Mouse (Mus musculus): ENCODE measurements around the gene Sipa1l3.
A peak's percentile ranks its signal among the peaks of the same experiment; 100 is the strongest.

Gene Sipa1l3

DNA sequence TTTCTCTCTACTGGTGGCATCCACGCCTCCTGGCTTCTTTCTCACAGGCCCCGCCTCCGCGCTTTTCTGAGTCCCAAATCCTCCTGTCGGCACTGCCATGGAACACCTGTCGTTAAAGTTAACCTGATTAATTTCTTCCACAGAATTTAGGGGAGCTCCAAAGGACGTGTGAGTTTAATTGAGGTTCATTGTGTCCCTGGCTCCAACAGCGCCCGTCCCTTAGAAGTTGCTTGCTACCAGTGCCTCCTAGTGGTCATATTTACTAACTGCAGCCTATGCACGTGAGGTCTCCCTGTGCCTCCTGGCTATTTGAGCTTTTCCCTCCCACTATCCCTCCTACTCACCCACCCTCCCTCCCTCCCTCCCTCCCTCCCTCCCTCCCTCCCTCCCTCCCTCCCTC lies 221.4 kb downstream of the Sipa1l3 start:
- peak; percentile 77 for DNase-seq

DNA sequence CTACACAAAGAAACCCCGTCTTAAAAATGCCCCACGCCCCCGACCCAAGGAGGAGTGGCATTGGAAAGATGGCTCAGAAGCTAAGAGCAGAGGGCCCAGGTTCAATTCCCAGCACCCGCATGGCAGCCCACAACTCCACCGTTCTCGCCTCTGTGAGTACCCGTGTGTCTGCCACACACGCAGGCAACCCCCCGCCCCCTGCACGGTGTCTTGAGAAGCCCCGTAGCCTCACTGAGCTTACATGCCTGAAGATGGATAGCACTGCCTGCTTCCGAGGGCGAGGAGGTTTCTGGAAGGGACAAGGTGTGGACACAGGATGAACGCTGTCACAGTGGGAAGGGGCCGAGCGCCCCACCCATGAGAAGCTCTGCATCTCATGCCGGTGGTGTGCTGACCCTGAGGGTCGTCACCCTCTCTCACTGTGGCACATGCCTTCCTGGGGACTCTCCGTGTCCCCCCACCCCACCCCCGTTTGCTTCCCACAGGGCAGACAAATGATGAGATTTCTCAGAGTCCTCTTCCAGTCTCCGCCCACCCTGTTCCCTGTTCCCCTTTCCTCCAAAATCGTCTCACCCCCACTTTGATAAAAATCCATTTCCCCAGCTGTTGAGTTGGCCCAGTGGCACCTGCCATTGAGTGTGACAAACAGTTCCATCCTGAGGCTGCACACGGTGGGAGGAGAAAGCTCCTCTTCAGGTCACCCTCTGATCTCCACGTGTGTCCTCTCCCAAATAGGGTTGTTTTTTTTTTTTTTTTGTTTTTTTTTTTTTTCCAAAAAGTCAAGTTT lies 222.4 kb downstream of the Sipa1l3 start:
- DNase-seq, result no peak

DNA sequence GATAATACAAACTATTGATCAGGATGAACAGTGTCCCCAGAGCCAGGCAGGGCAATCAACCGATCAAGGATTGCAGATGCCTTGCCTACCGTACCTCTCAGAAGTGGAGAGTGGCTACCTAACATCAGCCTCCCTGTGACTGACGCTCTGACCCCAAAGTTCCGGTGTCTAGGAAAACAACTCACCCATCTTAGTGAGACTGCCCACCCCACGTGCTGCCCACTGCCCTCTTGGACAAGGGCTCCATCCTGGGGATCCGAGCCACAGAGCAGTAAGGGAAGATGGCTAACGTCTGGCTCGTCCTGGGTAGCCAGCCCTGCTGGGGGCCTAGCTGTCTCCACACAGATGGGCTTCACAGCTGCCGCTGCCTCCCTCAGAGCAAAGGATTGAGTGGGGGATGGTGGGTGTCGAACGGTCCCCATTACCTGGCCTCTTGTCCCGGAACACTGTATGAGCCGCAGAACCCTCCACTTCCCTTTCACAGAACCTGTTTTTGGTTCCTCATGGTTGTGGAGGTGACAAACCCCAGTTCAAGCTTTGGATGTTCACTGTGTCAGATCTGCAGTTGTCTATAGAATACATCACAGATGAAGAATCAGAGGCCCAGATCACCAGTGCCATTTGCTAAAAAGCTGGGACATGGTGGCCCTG lies 224.2 kb downstream of the Sipa1l3 start:
- no peak for DNase-seq

DNA sequence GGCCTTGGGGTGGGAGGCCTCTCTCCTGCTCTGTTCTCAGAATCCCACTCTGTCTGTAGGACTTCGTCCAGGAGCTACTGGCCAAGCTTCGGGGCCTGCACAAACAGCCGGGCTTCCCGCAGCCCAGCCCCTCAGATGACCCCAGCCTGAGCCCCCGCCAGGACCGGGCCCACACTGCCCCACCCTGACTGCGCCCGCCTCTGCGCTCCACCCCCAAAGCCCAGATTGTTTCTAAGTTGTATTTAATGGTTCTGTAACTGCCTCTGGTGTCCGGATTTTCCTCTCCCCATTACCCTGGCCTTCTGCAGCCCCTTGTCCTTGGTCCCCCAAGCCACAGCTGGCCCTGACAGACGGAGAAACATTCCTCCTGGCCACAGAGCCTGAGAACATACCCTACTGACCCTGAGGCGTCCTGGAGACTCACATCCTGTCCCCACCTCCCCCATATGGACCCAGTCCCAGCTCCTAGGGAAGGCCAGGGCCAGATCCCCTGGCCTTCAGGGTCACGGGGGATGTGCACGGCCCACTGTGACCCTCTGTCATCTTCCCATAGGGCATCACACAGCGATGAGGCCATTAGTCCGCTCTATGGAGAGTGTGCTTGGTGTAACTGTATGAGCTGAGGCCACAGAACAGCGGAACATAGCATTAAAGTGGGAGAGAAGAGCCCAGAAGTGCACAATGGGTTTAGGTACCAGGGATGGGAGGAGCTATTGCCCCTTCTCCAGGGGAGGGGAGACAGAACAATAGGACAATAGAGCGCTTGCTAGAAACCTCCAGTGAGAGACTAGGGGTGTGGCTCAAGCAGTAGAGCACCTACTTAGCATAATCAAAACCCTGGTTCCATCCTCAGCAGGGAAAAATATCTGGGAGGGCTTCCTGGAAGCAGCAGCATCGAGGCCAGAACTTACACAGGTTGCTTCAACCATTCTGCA lies 225.0 kb downstream of the Sipa1l3 start:
- DNase-seq, result no peak

DNA sequence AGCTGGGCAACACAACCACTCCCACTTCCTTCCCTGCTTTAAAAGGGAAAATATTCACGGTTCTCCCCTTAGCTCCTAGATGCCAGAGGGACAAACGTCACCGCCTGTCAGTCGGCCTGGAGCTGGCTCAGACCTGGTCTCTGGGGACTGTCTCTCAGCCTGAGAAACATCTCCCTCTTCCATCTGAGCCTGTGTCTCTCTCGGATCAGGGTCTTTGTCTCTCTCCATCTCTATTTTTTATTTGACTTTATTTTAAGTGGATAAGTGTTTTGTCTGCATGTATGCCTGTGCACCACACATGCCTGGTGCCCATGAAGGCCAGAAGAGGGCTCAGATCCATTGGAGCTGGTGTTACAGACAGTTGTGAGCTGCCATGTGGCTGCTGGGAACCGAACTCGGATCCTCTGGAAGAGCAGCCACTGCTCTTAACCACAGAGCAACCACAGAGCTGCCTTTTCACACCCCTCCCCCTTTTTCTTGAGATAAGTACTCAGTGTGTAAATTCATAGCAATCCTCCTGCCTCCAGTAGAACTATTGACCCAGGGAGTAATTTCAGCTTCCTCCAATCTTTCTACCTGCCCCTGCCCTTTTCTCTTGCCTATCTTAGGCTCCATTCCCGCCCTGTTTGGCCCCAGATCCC lies 225.9 kb downstream of the Sipa1l3 start:
- no peak for DNase-seq

DNA sequence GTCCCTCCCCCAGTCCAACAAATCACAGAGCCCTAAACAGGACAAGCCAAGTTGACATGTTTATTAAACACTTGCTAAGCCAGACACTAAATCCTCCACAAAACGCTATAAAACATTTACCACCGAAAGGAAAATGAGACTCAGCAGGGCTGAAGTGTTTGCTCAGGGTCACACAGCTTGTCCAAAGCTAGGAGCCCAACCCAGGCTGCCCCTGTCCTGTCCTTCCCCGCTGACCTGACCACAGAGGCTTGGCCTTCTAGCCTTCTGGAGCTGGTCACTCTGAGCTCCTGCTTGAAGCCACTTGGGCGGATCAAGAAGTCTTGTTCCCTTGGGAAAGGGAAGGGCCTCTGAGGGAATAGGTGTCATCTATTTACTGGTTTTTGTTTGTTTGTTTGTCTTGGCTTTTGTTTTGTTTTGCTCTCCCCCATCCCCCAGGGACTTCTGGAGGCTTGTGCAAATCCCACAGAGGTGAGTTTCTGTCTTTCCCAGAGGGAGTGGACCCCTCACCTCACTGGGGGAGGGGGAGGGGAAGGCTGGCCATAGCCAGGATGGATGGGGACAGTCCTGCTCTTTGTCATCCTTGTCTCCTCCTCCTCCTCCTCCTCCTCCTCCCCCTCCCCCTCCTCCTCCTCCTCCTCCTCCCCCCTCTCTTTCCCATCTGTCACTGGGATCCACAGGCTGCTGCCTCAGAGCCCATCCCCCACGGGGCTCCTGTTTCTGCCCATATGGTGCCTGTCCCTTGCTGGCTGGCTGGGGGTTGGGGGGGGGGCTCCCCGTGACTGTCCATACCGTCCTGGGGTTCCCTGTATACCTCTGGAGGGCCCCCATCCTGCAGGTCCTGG lies 226.6 kb downstream of the Sipa1l3 start:
- DNase-seq, result no peak

DNA sequence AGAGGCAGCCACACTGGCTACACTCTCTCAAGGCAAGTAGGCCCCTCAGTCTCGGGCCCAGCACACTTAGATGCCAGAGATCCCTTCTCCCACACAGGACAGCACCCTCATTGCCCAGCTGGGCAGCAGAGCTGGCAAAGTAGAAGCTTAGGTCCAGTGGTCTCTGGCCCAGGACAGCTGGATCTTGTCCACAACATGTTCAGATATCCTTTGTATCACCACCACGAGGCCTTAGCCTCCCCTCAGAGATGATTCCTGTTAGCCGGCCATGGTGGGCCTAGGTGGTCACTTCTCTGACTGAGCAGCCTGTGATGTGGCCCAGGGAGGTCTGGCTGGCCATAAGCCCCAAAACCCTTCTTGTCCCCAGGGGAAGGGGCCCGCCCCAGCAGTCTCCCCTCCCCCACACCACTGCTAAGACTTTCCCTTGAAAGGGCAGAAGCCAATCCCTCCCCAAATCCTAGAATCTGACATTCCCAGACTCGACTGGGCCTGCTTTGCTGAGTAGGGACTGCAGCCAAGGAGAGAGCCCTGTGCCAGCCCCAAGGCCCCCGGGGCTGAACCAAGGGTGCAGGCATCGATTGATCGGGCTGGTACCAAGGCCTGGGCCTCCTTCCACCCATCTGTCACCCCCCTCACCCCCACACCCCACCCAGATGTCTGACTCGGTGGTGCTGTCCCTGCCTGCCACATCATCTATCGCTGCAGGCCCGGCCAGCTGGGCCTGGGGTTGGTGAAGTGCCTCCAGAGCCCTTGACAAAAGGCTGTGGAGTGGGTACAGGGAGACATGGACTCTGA lies 227.6 kb downstream of the Sipa1l3 start:
- no peak for DNase-seq

DNA sequence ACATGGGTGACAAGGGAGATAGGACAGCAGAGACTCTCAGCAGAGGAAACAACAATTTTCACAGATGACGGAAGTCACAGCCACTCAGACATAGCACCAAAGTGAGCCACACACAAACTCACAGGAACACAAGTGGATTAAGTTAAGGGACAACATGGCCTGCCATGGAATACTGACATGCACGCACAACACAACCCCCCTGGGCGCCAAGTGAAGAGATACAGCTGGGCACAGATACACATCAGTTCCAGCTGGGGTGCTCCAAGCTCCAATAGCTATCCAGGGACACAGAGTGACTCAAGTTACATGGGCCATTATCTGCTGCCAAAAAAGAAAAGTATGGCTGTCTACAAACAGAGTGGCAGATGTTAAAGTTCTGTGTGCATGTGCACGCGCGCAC lies 228.6 kb downstream of the Sipa1l3 start:
- no peak for DNase-seq

DNA sequence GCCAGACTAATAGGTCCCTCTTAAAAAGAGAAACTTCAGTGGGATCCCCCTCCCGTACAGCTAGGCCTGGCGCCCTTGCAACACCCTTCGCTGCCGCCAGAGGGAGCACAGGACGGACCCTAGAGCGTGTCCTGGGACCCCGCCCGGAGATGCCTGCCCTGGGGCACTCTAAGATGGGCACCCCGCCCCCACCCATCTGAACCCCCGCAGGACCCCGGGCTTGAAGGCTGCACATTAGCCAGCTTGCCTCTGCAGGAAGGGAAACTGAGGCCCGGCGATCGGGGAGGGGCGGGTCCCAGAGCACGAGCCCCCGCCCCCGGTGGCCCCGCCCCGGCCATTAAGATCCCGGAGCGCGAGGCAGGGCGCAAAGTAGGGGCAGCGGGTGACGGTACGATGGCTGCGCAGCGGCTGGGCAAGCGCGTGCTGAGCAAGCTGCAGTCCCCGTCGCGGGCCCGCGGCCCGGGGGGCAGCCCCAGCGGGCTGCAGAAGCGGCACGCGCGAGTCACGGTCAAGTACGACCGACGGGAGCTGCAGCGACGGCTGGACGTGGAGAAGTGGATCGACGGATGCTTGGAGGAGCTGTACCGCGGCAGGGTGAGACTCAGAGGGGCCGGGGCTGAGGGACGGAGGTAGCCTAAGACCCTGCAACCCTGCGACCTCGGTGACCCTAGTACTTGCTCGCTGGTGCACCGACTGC lies 229.4 kb downstream of the Sipa1l3 start, which contains the start of gene Ppp1r14a:
TSS of gene Ppp1r14a (plus strand) at position 367 of the 697 bp plus-strand sequence.
- DNase-seq, result peak; percentile 89

DNA sequence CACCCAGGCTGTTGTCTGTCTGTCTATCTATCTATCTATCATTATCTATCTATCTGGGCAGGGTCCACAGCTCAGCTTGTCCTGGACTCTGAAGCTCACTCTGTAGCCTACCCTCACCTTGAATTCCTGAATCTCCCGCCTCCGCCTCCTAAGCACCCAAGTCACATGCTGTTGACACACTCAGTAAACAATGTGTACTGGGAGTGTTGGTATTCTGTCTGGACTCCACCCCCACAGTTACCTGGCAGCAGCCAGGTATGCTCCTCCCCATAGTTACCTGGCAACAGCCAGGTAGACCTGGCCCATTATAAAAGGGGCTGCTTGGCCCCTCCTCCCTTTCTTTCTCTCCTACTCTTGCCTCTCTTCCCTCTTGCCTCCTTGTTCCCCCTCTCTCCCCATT lies 230.4 kb downstream of the Sipa1l3 start:
- DNase-seq, result no peak

DNA sequence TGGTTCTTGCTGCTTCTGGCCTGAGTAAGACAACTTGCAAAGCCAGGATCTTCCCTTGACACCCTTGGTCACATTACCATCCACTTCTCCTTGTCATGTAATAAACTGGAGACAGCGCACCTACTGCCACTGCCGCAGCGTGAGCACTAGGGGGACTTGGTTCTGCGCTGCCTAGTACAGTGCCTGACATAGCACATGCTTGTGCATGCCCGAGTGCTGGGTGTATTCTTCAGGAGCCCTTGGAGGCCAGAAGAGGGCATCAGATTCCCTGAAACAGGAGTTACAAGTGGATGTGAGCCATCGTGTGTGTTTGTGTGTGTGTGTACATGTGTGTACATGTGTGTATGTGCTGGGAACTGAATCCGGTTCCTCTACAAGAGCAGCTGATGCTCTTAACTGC lies 231.0 kb downstream of the Sipa1l3 start:
- DNase-seq, result no peak

DNA sequence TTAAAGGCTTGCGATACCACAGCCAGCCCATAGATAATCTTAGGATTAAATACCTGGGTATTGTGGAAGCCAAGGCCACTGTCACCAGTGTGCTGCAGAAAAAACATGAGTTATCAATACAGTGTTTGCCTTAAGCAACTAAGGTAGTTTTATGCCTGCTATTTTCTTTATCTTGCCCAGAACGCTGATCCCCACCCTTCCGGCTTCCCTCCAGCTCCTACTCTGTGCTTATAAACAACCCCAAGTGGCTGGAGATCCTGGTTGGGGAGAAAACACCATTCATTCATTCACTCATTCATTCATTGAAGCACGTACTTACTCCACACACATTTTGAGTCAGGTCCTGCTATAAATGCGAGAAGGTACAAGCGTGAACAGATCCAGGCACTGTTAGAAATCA lies 233.9 kb downstream of the Sipa1l3 start:
- no peak for DNase-seq

DNA sequence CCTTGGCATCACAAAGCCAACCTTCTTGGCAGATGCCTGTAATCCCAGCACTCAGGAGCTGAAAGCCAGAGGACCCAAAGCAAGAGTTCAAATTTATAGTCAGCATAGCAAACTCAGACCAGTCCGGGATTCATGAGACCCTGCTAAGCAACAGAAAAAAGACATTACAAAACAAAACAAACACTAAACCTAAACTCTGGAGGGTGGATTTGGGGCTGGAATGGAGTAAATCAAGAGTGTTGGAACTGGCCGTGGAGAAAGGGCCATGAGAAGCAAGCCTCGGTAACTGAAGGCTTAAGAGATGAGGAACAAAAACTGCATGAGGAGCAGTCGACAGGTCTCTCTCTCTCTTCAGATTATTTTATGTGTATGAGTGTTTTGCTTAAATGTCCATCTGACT lies 234.6 kb downstream of the Sipa1l3 start:
- DNase-seq, result no peak

DNA sequence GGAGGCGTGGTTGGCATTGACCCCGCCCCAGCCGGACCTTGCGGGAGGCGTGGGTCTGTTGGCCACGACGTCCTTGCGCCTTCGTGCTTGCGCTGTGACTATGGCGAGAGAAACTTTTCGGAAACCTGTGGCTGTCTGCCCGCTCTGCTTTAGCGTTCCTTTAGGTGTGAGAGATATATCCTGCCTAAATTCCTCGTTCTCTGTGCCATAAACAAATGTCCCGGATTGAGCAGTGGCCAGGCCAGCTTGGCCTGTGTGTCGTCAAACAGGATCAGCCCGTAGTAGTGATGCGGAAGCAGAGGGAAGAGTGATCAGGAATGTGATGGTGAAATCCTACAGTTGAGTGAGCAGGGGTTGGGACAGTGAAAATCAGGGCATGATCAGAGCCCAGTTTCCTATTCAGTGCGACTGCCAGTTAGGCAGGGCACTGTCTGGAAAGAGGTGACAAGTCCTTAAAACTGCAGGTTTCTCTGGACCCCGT lies 236.3 kb downstream of the Sipa1l3 start:
- DNase-seq, result no peak

DNA sequence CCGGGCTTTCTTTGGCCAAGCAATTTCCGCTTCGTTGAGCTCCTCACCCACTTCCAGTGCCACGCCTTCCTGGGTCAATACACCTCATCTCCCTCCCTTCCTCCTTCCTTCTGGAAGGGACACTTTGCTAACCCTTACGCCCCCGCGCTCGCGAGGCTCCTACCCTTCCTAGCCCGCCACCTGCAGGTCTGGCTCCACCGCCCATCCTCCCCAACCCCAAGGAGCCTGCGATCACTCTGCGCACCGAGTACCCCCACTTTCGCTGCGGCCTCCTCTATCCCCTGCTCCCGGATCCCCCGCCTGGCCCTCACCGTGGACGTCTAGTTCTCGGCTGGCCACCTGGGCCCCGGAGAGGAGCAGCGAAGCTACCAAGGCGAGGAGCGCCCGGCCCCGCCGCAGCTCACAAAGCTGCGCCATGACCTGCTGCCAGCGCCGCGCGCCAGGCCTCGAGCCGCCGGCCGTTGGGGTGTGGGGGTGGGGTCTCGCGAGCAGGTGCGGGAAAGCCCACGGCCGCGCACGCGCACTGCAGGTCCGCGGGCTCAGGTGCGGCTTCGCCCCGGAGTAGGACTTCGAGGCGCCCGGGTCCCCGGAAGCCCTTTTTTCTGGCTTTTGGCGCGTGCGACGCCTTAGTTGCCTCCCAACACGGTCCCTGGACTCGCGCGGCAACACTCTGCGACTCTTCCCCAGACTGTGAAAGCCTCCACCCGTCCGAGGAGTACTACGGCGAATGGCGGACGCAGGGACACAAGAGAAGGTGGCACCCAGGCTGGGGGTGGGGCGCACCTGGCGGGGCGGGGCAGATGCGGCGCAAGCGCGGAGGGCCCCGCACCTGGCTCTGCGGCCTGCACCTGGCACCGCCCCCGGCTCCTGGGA lies 237.0 kb downstream of the Sipa1l3 start, which contains the start of gene Spint2:
TSS of gene Spint2 (minus strand) at position 712 of the 873 bp plus-strand sequence.
- peak; percentile 86 for DNase-seq

DNA sequence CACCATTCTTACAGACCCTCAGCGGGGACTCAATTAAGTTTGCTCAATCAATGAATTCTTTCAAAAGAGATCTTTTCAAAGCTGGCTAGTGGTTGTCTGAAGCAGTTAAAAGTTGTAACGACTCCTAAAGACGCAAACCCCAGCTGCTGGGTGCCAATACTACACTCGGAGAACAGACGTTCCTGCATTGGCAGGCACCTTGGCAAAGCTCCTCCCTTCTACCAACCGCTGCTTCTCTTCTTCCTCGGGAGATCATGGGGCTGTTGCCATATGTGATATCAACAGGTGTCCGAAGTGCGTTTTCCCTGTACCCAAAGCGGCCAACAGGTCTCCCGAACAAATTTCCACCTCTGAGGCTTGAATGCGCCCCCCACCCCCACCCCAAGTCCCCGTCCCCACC lies 237.6 kb downstream of the Sipa1l3 start:
- DNase-seq, result peak; percentile 70

DNA sequence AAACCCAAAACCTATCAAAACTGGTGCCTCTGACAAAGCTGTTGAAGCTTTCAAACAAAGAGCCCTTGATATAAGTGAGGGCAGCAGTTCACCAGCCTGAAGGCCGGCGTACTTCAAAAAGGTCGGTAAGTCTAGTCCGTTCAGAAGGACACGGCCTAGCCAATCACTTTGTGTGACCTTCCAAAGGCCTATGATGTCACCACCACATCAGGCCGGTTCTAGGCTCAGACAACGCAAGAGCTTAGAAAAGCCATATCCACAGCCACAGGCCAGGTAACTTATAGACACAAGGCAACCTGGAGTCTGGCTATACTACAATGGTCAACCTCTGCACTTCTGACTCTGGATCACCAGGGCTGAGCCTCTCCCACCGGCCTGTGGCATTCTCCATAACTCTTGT lies 238.5 kb downstream of the Sipa1l3 start:
- DNase-seq, result peak; percentile 19

DNA sequence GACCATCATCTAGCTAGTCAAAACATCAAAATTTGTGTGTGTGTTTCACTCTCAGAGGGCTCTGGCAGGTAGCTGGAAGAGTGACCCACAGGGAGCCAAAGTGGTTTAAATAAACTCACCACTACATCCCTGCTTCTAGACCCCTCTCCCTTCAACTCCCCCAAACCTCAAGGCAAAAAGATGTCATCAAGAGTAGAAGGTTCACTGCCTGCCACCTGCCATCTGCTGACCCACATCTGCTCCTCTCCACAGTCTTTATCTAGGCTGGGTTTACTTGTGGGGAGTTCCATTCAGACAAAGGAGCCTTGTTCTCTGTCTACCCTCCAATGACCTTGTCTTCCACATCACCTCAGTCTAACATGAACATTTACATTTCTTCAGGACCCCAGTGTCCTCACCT lies 239.2 kb downstream of the Sipa1l3 start:
- peak; percentile 57 for DNase-seq

DNA sequence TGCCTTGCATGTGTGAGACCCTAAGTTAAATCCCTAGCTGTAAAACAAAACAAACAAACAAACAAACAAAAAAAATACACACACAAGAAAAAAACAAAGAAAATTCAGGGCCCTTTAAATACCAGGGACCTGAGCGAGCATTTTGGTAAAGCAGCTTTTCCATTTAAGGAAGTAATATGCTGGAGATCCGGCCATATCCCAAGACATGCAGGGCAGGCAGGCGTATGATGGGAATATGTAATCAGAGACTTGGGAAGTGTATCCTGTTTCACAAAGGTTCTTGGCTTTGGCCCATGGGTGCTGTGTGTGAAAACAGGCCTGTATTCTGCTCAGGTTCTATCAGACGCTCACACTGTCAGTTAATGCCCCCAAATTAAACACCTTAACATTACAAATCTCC lies 240.9 kb downstream of the Sipa1l3 start:
- no peak for DNase-seq
